17 mouse cellular contexts compared by ENCODE assay signal in genomic region chr15:68801763-68802162, GRCm38 (mm10).
DNase-seq lines count a peak whose midpoint lies in the region; TF ChIP-seq lines count a peak whose summit lies in the region.
"Had no signal": no experiment of that assay in that cellular context is flagged by ENCODE, and none has a peak within 500 bp of the region (broad histone marks: within the 10 kb centered on the region; RNA-seq: fewer than 3 reads in every experiment).

No protein-coding gene starts in this region.

- intact Hi-C loops in left cerebral cortex, adult 2 months (cut with DNase I): loop anchor here (5.0 to 10.0 kb wide), 3 partner anchors 44 to 307 kb away; no protein-coding TSS in a partner anchor

- peak; percentile 20 to 43 for DNase-seq in frontal cortex, adult 2 months (ENCODE audit: extremely low spot score in 1 of 2, low spot score in 1 of 2)
- no peak for DNase-seq in frontal cortex, postnatal 14 days (ENCODE audit: low spot score in 2 of 2)
- no peak for DNase-seq in left cerebral cortex, adult 2 months (ENCODE audit: extremely low spot score in 1 of 2, low spot score in 2 of 2)
- DNase-seq in left cerebral cortex, adult 11 months (ENCODE audit: low spot score): no peak
- DNase-seq in right cerebral cortex, postnatal 25 days: peak; percentile 31
- DNase-seq in right cerebral cortex, postnatal 10 days (ENCODE audit: low spot score in 2 of 2): no peak
- DNase-seq in urinary bladder, adult 2 months (ENCODE audit: low spot score): no peak
- DNase-seq: adrenal gland, postnatal 10 days; cerebellum, adult 11-12 months; cerebellum, adult 9-10 months; cerebellum, postnatal 25 days; gastrocnemius, postnatal 10 days had no signal

- no peak for TF ChIP-seq CTCF in left cerebral cortex, adult 2 months (IDR thresholded peaks at IDR 0.05)

- H3K4me3 ChIP-seq in left cerebral cortex, adult 2 months: no peak overlapping the region
- H3K4me3 ChIP-seq: embryonic facial prominence, embryonic 13.5 days; forebrain, embryonic 12.5 days; heart, embryonic 12.5 days; hindbrain, embryonic 10.5 days had no signal

- H3K27ac ChIP-seq in left cerebral cortex, adult 2 months: peak overlapping the region; percentile 67
- H3K27ac ChIP-seq: embryonic facial prominence, embryonic 13.5 days; forebrain, embryonic 12.5 days; hindbrain, embryonic 10.5 days; hindbrain, embryonic 14.5 days had no signal

Comparison
In these comparisons a context has a peak if more than half of its experiments do, and no peak if none do; other contexts are left out.
1. DNase-seq: peak in frontal cortex, adult 2 months (2 of 2) and right cerebral cortex, postnatal 25 days (single experiment); none in frontal cortex, postnatal 14 days (0 of 2), left cerebral cortex, adult 2 months (0 of 2), left cerebral cortex, adult 11 months (single experiment), right cerebral cortex, postnatal 10 days (0 of 2) and urinary bladder, adult 2 months (single experiment).